Mouse (Mus musculus) erythroid progenitor cell, adult 5-6 weeks (primary cell): ENCODE results near the gene Tmem56. TPM values are rescaled to one million over a fixed set of nuclear protein-coding genes. Genes with fewer than 3 reads are reported as not detected.

Experiments
- ATAC-seq: replicated peaks from 2 replicates; pipeline ENCODE4 v1.8.0; 2016; ENCODE audit warnings: moderate number of reproducible peaks, mild to moderate bottlenecking, moderate TSS enrichment, inconsistent platforms; ENCODE audit not compliant: poor library complexity, low FRiP score, severe bottlenecking
- total RNA-seq, 2 experiments: library from RNA; stranded (forward) in 1 of 2; stranded (reverse) in 1 of 2; fragments of 150-400 nt in 1 of 2; fragments of 186-747, 209-891 nt in 1 of 2; gene quantifications; 2 replicates each; pipeline versions ENCODE4 v1.2.3 to v1.2.4; 2015 to 2017; ENCODE audit warnings: low replicate concordance in 2 of 2

The Tmem56 gene
- total RNA-seq (2015; ENCODE audit: low replicate concordance) (44.0 and 57.0 TPM in 2 replicates), total RNA-seq (2017; ENCODE audit: low replicate concordance) (36.5 and 43.3 TPM in 2 replicates)

- no peak for ATAC-seq
Measured at GRCm38 (mm10) chr3:121282998-121283397, at the start of gene Tmem56. Gene Tmem56, minus strand, starts transcription at chr3:121283098.

- no peak for ATAC-seq
Measured at GRCm38 (mm10) chr3:121330244-121330646, 47.3 kb upstream of the Tmem56 start.

- ATAC-seq: no peak
Measured at GRCm38 (mm10) chr3:121329647-121330046, 46.7 kb upstream of the Tmem56 start.

GRCm38 (mm10) chr3:121327406-121327805 is 44.5 kb upstream of the Tmem56 start:
- no peak for ATAC-seq

GRCm38 (mm10) chr3:121323371-121323770 is 40.5 kb upstream of the Tmem56 start:
- ATAC-seq: no peak

- ATAC-seq: no peak
Measured at GRCm38 (mm10) chr3:121320896-121321295, 38.0 kb upstream of the Tmem56 start.

- no peak for ATAC-seq
Measured at GRCm38 (mm10) chr3:121319906-121320305, 37.0 kb upstream of the Tmem56 start.

GRCm38 (mm10) chr3:121315498-121315897 is 32.6 kb upstream of the Tmem56 start:
- ATAC-seq: no peak

- no peak for ATAC-seq
Measured at GRCm38 (mm10) chr3:121314149-121314548, 31.3 kb upstream of the Tmem56 start.

- no peak for ATAC-seq
Measured at GRCm38 (mm10) chr3:121312979-121313378, 30.1 kb upstream of the Tmem56 start.

GRCm38 (mm10) chr3:121312426-121312825 is 29.5 kb upstream of the Tmem56 start:
- ATAC-seq: no peak

GRCm38 (mm10) chr3:121309896-121310714 is 27.2 kb upstream of the Tmem56 start:
- no peak for ATAC-seq

DNA sequence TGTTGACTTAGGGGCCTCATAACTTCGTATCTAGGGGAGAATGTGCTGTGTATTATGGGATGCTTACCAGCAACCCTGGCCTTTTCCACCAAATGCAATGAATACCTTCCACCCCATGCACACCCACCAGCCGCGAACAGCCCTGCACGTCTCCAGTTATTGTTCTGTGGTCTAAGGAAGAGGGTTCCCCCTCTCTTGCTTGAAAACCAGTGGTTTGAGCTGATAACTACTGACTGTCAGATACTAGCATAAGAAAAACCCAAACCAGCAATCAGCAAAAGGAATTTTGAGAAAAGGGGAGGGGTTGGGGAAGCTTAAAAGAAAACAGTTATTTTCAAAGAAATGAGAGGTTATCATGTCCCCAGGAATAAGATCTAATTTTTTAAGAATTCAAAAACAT is 26.5 kb upstream of the Tmem56 start:
- no peak for ATAC-seq

DNA sequence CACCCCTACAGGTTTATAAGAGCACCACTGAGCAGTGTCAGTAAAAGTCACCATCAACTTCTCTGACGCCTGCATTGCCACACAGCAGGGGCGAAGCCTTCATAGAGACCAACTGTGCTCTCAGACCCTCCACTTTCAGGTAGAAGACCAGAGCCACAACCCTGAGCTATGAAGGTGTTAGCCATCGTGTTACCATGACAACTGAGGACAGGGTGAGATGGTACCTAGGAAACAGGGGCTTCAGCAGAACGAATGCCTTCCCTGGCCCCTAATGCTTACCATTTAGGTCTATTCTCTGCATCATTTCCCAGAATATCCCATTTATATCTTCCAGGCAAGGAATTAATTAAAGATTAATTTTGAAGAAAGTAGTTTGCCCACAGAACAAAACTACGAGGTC is 26.0 kb upstream of the Tmem56 start:
- ATAC-seq: no peak

DNA sequence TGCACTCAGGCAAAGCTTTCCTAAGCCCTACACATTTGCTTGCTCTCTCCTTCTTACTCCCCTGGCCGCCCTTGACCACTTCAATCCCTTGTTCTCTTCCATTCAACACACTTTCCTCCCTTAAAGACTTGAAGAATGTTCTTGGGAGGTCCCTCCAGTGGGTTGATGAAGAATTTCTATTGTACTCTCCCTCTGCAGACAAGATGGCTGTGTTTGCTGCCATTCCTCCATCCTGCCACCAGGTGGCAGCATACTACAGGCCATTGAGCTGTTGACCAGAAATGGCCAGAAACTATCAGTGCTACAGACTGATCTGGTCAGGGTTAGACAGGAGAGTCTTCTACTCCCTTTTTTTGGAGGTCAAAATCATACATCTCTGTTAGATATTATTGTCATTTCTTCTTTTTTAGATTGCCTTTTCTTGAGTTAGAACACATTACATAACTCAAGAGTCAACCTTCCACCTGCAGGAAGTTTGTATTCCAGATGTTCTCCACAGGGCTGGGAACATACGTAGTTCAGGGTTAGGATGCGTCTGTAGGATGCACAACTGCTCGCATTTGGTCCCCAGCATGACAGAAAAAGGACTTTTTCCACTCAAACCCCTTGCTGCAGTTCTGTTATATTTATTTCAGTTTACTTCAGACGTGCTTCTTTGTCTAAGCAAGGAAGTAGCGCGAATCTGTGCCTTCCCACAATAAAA is 24.8 kb upstream of the Tmem56 start:
- ATAC-seq: peak; percentile 87

GRCm38 (mm10) chr3:121306641-121307040 is 23.7 kb upstream of the Tmem56 start:
- no peak for ATAC-seq

GRCm38 (mm10) chr3:121294200-121294599 is 11.3 kb upstream of the Tmem56 start:
- ATAC-seq: no peak

GRCm38 (mm10) chr3:121291560-121292258 is 8.8 kb upstream of the Tmem56 start, which contains the start of gene Alg14:
Gene Alg14, plus strand, starts transcription at chr3:121291773.
- peak; percentile 96 for ATAC-seq

DNA sequence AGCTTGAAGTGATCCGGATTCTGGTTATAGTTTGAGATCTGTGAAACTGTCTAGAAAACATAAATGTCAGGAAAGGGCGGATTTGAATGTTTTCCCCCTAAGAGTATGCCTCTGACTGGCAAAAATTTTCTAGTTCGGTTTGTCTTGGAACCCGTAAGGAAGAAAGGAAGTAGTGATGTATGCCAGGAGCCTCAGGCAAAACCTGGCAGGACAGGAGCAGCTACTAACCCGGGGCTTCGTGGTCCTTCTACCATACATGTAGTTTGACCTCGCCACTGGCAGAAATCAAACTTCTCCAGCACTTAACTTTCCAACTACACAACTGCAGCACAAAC is 8.3 kb upstream of the Tmem56 start:
- ATAC-seq: peak; percentile 32

- no peak for ATAC-seq
Measured at GRCm38 (mm10) chr3:121290681-121291080, 7.8 kb upstream of the Tmem56 start.

DNA sequence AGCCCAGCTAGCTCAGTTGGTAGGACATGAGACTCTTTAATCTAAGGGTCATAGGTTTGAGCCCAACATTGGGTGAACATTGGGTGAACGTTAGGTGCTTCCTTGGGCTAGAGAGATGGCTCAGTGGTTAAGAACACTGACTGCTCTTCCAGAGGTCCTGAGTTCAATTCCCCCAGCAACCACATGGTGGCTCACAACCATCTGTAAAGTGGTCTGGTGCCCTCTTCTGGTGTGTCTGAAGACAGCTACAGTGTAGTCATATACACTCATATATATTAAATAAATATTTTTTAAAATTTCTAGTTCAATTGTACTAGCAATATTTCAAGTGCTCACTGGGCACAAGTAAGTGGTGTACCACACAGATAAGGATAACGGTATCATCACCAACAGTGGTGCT is 4.3 kb upstream of the Tmem56 start:
- ATAC-seq: no peak
